Mouse (Mus musculus) embryo, embryonic 11 days (tissue): ENCODE data around the gene Gpbp1.

Experiments used
- DNase-seq: peaks from one replicate; pipeline ENCODE4 v3.0.0-alpha.2; 2015

The Gpbp1 gene

DNA sequence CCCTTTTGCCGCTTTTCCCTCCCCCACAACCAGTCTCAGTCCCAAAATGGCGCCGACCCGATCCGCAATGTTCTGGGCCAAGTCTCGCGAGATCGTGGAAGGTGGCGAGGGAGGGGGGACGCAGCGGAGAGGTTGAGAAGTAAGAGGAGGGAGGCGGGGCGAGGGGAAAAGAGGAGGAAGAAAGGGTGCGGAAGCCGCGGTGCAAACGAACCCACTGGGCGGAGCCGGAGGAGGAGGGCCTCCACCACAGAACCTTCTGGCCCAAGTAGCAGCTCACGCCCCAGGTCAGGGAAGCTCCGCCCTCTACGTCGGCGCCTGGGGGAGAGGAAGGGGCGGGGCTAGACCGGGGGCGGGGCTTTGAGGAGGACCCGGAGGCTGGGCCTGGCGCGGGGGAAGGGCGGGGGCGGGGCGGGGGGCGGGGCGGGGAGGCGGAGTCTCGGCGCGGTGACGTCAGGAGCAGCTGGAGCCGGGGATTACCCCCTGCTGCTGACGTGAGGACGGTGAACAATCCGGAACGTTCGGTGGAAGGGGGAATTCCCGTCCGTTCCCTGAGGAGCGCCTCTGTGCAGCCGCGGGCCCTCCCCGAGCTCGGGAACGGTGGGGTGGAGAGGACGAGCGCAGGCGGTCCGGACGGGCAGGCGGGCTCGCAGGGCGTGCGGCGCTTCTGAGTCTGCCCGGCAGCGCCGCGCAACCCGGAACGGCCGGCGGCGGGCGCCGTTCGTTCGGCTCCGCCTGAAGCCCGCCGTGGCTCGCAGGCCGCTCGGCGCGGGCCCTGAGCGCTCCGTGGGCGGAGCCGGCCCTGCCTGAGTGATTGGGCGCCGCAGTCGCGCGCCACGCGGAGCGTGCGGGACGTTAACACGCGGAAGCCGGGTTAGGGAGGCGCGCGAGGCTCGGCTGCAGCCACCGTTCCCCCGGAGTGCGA is at the start of gene Gpbp1:
Gpbp1 (minus strand) TSS at position 310 of the 922 bp plus-strand sequence.
- DNase-seq, result peak; percentile 99

- DNase-seq, result no peak
These were observed 47.8 kb upstream of the Gpbp1 start for GRCm38 (mm10) chr13:111537718-111538117.

DNA sequence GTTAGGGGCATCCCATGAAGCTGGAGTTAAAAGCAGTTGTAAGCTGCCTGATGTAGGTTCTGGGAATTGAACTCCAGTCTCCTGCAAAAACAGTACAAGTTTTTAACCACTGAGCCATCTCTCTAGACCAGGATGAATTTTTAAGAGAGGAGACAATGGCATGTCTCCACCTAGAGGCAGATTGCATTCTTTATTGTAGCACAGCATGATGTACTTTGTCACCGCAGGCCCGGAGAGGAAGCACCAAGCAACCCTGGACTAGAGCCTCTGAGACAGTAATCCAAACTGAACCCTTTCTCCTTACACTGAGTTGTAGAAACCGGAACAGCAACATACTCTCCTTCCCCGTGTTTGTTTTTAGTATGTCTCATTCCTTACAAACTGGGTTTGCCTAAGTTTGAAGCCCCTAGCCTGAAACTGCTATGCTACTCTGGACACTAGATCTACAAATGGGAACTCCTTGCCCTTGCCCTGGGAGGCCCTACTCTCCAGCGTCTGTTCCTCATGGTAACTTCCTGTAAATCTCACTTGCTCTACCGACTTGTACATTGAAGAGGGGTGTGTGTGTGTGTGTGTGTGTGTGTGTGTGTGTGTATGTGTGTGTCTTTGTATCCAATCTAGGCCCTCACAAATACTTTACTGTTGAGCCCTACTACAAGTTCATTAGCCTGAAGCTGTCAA is 46.4 kb upstream of the Gpbp1 start:
- DNase-seq, result no peak

DNA sequence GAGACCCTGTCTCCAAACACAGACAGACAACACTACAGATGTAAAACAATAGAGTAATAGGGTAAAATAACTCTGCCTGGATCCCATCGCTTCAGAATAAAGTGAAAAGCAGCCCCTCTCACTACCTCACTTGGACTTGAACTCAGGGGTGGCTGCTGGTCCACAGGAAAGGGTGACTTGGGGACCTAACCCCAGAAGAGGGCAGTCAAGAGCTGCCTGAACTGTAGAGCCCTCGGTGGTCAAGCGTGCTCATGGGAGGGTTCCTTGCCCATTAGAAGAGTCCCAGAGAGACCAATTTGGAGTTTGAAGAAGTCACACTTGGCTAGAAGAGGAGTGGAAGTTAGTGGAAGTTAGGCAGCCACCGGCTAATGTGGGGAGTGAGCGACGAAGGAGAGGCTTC is 44.2 kb upstream of the Gpbp1 start:
- DNase-seq, result peak; percentile 38

GRCm38 (mm10) chr13:111532178-111532948 is 42.5 kb upstream of the Gpbp1 start:
- DNase-seq, result no peak

DNA sequence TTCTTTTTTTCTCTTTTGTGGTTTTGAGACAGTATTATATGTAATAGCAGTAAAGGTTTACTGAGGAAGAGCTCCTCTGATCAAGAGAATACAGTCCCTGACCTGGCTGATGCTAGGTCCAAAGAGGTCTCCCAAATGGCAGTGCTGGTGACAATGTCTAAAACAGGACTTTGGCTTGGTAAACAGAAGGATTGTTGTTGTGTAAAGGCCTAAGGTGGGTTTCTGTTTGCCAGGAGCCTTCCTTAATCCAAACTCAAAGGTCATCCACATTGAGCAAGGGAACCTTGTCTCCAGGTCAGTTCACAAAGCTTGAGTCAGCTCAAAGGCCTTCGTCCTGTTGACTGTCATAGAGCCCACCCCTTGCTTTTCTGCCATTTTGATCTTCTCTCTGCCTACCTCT is 41.8 kb upstream of the Gpbp1 start:
- DNase-seq, result no peak

DNA sequence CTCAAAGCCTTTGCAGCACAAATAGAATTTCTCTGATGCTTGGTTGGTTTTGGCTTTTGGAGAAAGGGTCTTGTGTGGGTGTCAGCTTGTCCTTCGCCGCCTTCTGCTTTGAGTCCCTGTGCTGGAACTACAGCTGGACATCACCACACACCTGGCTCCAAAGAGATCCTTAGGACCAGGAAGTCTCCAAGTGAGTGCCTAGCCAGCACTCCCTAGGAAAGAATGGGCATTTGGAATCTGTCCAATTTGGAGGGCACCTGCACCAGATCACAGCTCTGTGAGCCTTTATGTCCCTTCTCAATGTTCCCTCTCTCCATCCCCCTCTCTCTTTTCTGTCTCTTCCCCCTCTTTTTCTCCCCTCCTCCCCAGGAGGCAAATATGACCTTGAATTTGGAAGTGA is 34.4 kb upstream of the Gpbp1 start:
- no peak for DNase-seq

DNA sequence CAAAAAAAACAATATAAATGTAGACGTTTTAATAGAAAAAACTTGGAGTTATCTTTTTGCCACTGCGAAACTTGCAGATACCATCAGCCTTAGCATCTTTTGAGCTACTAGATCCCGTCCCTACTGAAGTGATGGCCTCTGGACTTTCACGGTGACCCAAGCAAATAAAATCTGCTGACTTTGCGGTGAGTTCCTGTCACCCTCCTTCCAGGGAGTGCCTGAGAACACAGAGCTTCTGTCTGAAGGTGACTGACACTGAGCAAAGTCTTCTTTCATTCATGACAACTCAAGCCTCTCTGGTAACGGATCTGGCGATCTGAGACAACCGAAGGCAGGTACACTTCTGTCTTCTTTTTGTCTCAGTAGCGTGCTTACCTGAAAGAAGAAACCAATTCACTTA is 32.4 kb upstream of the Gpbp1 start:
- no peak for DNase-seq

- DNase-seq, result no peak
These were observed 30.5 kb upstream of the Gpbp1 start for GRCm38 (mm10) chr13:111520456-111520855.

GRCm38 (mm10) chr13:111518332-111518731 is 28.4 kb upstream of the Gpbp1 start:
- DNase-seq, result no peak

DNA sequence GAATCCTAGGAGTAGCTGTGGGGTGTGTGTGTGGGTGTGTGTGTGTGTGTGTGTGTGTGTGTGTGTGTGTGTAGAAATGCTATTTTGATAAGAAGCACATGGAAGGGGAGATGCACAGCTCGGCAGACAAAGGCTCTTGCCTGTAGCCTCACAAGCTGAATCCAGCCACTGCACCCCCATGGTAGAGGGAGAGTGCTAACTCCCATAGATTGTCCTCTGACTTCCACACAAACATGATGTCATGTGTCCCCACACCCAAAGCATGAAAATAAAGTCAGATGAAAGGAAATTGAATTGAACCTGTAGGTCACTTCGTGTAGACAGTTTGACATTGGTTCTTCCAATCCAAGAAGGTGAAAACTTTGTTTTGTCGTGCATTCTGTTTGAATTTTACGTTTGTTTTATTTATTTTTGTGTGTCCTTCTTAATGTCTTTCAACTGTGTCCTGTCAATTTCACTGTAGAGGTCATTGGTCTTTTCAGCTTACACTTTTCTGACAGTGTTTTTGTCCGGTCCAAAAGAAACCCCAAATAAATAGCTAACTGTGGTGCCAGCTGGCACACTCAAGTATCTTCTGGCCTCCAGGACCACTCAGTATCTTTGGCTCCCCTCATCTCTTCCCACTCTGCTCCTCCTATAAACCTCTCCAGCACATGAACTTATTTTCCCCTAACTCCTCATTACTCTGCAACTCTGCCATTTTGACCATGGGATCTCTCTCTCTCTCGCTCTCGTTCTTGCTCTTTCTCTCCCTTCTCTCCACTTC is 26.7 kb upstream of the Gpbp1 start:
- no peak for DNase-seq

GRCm38 (mm10) chr13:111509385-111509784 is 19.5 kb upstream of the Gpbp1 start:
- DNase-seq, result peak; percentile 33

DNA sequence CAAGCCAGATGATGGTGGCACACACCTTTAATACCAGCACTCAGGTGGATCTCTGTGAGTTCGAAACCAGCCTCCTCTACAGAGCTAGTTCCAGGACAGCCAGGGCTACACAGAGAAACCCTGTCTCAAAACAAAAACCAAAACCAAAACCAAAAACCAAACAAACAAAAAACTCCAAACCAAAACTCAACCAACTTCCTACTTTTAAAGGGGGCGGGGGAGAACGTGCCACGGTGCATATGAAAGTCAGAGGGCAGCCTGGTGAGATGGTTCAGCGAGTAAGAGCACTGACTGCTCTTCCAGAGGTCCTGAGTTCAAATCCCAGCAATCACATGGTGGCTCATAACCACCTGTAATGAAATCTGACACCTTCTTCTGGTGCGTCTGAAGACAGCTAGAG is 18.7 kb upstream of the Gpbp1 start:
- no peak for DNase-seq

- DNase-seq, result no peak
These were observed 4.6 kb upstream of the Gpbp1 start for GRCm38 (mm10) chr13:111494330-111495029.

- DNase-seq, result peak; percentile 12
These were observed 1.3 kb upstream of the Gpbp1 start for GRCm38 (mm10) chr13:111491046-111491756.

DNA sequence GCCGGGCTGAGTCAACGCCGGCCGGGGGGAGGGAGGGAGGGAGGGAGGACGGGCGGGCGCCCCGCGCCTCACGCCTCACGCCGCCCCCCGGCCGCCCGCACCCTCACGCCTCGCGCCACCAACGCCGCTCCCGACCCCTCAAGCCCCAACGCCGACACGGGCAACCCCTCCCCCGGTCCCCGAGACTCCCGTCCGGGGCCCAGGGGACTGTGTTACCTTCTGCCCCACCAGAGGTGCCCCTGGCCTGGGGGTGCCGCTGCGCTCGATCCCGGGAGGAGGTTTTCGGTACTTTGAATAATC is 459 bp downstream of the Gpbp1 start:
- DNase-seq, result no peak

DNA sequence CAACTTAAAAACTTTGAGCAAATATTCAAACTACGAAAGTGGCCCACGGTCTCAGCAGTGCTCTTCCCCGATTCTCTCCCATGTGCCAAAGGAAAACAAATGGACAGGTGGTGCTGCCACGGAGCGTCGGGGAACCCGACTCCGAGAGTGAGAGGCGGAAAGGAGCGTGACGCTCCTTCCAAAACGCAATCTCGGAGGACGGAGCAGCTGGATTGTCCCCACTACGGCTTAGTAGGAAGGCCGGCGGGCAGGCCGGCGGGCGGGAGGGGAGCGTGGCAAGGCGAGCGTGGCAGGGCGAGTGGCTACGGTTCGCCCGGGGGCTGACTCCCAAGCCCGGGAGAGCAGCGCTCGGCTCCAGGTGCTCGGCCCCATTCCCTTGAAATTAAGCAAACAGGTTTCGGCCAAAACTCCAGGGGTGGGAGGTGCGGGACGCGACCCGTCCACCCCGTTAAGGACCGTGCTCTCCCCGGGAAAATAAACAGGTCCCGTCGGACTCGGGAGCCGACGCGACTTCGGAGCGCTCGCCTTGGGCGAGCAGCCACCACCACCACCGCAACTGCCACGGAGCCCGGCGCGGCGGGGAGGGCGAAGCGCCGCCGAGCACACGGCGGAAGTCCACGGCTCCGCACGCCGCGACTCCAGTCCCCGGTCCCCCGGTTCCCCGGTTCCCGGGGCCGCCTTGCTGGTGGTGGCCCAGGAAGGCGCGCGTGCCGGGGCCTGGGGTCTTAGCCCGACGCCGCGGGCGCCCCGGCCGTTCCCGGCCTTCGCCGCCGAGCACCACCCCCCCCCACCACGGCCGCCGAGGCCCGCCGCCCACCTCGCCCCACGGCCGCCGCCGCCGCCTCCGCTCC is 1.0 kb downstream of the Gpbp1 start:
- DNase-seq, result peak; percentile 61

DNA sequence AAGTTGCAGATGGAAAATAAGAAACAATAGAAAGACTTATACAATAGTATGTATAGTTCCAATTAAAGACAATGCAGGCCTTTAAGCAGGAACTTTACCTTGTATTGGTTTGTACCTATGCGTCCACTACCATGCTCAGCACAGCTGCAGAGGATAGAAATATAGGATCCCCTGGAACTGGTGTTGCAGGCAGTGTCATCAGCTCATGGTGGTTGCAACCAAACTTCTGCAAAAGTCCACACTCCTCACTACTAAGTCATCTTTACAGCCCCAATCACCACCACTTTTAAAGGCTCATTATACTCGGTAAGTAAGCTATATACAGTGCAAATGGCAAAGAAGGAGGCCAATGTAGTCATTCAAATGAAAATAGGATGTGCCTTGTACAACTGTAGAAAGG is 12.2 kb downstream of the Gpbp1 start:
- no peak for DNase-seq

DNA sequence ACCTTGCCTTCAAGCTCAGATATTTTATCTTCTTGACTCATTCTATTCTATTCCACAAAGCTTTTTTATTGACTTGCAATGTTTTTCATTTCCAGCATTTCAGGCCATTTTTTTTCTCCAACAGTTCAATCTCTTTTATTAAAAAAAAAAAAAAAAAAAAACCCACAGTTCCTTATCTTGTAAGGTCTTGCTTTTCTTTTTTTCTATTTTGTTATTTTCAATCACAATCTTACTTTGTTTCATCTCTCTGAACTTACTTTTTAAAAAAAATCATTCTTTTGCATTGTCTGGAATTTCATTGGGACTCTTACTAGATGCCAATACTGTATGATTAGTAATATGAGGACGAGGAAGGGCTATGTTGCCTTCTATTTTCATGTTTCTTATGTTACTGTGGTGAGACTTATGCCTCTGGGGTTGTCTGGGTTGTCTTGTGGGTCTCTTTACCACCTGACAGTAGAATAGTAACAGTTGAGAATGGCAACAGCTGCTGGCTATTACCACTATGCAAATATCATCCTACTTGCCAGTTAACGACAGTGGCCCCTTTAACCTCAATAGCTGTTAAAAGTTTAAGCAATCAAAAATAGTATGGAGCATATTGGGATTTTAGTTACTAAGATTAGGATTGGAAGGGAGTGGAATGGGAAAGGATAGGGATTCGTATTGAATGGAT is 19.2 kb downstream of the Gpbp1 start:
- DNase-seq, result no peak

GRCm38 (mm10) chr13:111467350-111467749 is 22.6 kb downstream of the Gpbp1 start:
- no peak for DNase-seq
